Mouse (Mus musculus) kidney, embryonic 15.5 days (tissue): Measurements from ENCODE around the gene Gpr37l1. TPM values are rescaled to one million over a fixed set of nuclear protein-coding genes. Genes with fewer than 3 reads are reported as not detected.
"Not testable (repeated sequence)": the region's sequence is repeated elsewhere in the genome, so short reads cannot be mapped to it uniquely, and the experiment has no call there.

ENCODE experiments used
- ATAC-seq: fragments of 200-750 bp; cut with Nextera tagmentation; replicated peaks from 2 replicates; pipeline ENCODE4 v1.8.0; 2017; ENCODE audit warnings: moderate TSS enrichment; ENCODE audit not compliant: low FRiP score
- H3K27ac ChIP-seq: fragments of 300-500 bp; sonication (generic); 2 replicates; pipeline ENCODE4 v1.5.1; 2015; ENCODE audit warnings: mild to moderate bottlenecking, inconsistent platforms
- H3K27me3 ChIP-seq: fragments of 300-500 bp; sonication (generic); 2 replicates; pipeline ENCODE4 v1.6.1; 2015; ENCODE audit warnings: inconsistent platforms
- H3K36me3 ChIP-seq: fragments of 300-500 bp; sonication (generic); 2 replicates; pipeline ENCODE4 v1.6.1; 2015; ENCODE audit warnings: inconsistent platforms
- H3K4me1 ChIP-seq: fragments of 300-500 bp; sonication (generic); 2 replicates; pipeline ENCODE4 v1.6.1; 2015; ENCODE audit warnings: inconsistent platforms
- H3K4me2 ChIP-seq: fragments of 300-500 bp; sonication (generic); 2 replicates; pipeline ENCODE4 v1.6.1; 2015; ENCODE audit warnings: moderate library complexity, mild to moderate bottlenecking, inconsistent platforms
- H3K4me3 ChIP-seq: fragments of 300-500 bp; sonication (generic); replicated peaks from 2 replicates; pipeline ENCODE4 v1.5.1; 2015; ENCODE audit warnings: mild to moderate bottlenecking, inconsistent platforms
- H3K9ac ChIP-seq: fragments of 300-500 bp; sonication (generic); 2 replicates; pipeline ENCODE4 v1.6.1; 2015; ENCODE audit warnings: mild to moderate bottlenecking, inconsistent platforms
- H3K9me3 ChIP-seq: fragments of 300-500 bp; sonication (generic); replicated peaks from 2 replicates; pipeline ENCODE4 v1.6.1; 2016; ENCODE audit warnings: inconsistent platforms
- WGBS: fragments of 180-500 bp; shearing (Covaris S2); methylation state at CpG from one replicate; pipeline ENCODE4 v1.1.7; 2015; ENCODE audit warnings: mixed read lengths; 5-methylcytosine and 5-hydroxymethylcytosine counted together
- polyA plus RNA-seq: library from polyadenylated mRNA; unstranded; fragments of >200 nt; fragmentation: Nextera tagmentation; extraction: Ambion mirVana; gene quantifications from 2 replicates; pipeline ENCODE4 v1.2.1, GENCODE M21; 2015

Gene Gpr37l1
- polyA plus RNA-seq, 1 experiment from 2014 or later: not detected

- no peaks in the 10 kb centered on the region for H3K9me3 ChIP-seq
- H3K27me3 ChIP-seq: peaks cover 8% of the 10 kb centered on the region; the same call in 1 of the 2 replicates
- no peak overlapping the region for H3K9ac ChIP-seq
- H3K4me1 ChIP-seq: peaks cover 61% of the 10 kb centered on the region
- peak overlapping the region; percentile 29; the same call in 1 of the 2 replicates for H3K27ac ChIP-seq
- no peaks in the 10 kb centered on the region for H3K36me3 ChIP-seq
- no peak overlapping the region for H3K4me2 ChIP-seq
- WGBS: 75% methylated on average over 9 of the region's 9 CpGs
- no peak for ATAC-seq
- no peak overlapping the region for H3K4me3 ChIP-seq
Observed at GRCm38 (mm10) chr1:135129543-135130183, 37.8 kb downstream of the Gpr37l1 start.

- H3K9ac ChIP-seq: no peak overlapping the region; the same call in 1 of the 2 replicates
- H3K9me3 ChIP-seq: no peaks in the 10 kb centered on the region
- 27% methylated on average over 9 of the region's 9 CpGs for WGBS
- peaks cover 8% of the 10 kb centered on the region; the same call in 1 of the 2 replicates for H3K27me3 ChIP-seq
- 0 out of 2 replicates have a peak overlapping the region, but pooled peaks have one; percentile 5 for H3K4me2 ChIP-seq
- no peaks in the 10 kb centered on the region for H3K36me3 ChIP-seq
- peaks cover 61% of the 10 kb centered on the region for H3K4me1 ChIP-seq
- no peak overlapping the region for H3K4me3 ChIP-seq
- ATAC-seq: no peak
- H3K27ac ChIP-seq: peak overlapping the region; percentile 29; the same call in 1 of the 2 replicates
Observed at GRCm38 (mm10) chr1:135128986-135129385, 38.5 kb downstream of the Gpr37l1 start.

GRCm38 (mm10) chr1:135128011-135128441, 39.5 kb downstream of the Gpr37l1 start:
- Histone ChIP-seq H3K9ac (no peak overlapping the region), H3K4me1 (peaks cover 65% of the 10 kb centered on the region), H3K4me2 (peak overlapping the region; percentile 16; the same call in 1 of the 2 replicates), H3K36me3 (no peaks in the 10 kb centered on the region), H3K4me3 (no peak overlapping the region), H3K27ac (0 out of 2 replicates have a peak overlapping the region, but pooled peaks have one; percentile 24), H3K9me3 (no peaks in the 10 kb centered on the region), H3K27me3 (peaks cover 8% of the 10 kb centered on the region; the same call in 1 of the 2 replicates)
- 0 out of 2 replicates have a peak, but pooled peaks have one; percentile 7 for ATAC-seq
- 46% methylated on average over 6 of the region's 6 CpGs for WGBS

GRCm38 (mm10) chr1:135126443-135127027, 40.9 kb downstream of the Gpr37l1 start:
- no peaks in the 10 kb centered on the region for H3K36me3 ChIP-seq
- peaks cover 8% of the 10 kb centered on the region; the same call in 1 of the 2 replicates for H3K27me3 ChIP-seq
- H3K4me1 ChIP-seq: peaks cover 50% of the 10 kb centered on the region
- no peaks in the 10 kb centered on the region for H3K9me3 ChIP-seq
- 20% methylated on average over 4 of the region's 4 CpGs for WGBS
- ATAC-seq: no peak
- no peak overlapping the region for H3K27ac ChIP-seq
- H3K4me2 ChIP-seq: no peak overlapping the region
- no peak overlapping the region for H3K4me3 ChIP-seq
- H3K9ac ChIP-seq: no peak overlapping the region

GRCm38 (mm10) chr1:135125990-135126389, 41.5 kb downstream of the Gpr37l1 start:
- no peaks in the 10 kb centered on the region for H3K9me3 ChIP-seq
- H3K4me2 ChIP-seq: no peak overlapping the region
- 66% methylated on average over 8 of the region's 8 CpGs for WGBS

GRCm38 (mm10) chr1:135124573-135125363, 42.7 kb downstream of the Gpr37l1 start:
- Histone ChIP-seq H3K27me3 (peaks cover 8% of the 10 kb centered on the region; the same call in 1 of the 2 replicates), H3K4me2 (no peak overlapping the region), H3K4me3 (no peak overlapping the region), H3K36me3 (no peaks in the 10 kb centered on the region), H3K4me1 (peaks cover 41% of the 10 kb centered on the region), H3K27ac (no peak overlapping the region), H3K9ac (no peak overlapping the region), H3K9me3 (no peaks in the 10 kb centered on the region)
- no peak for ATAC-seq
- 92% methylated on average over 8 of the region's 8 CpGs for WGBS

More at GRCm38 (mm10) chr1:135125990-135126389, 41.5 kb downstream of the Gpr37l1 start:
- peaks cover 8% of the 10 kb centered on the region; the same call in 1 of the 2 replicates for H3K27me3 ChIP-seq
- ATAC-seq: no peak
- no peak overlapping the region for H3K27ac ChIP-seq
- no peaks in the 10 kb centered on the region for H3K36me3 ChIP-seq
- no peak overlapping the region for H3K9ac ChIP-seq
- no peak overlapping the region for H3K4me3 ChIP-seq
- H3K4me1 ChIP-seq: peaks cover 45% of the 10 kb centered on the region

GRCm38 (mm10) chr1:135112661-135113060, 54.8 kb downstream of the Gpr37l1 start:
- no peak overlapping the region for H3K4me2 ChIP-seq
- no peaks in the 10 kb centered on the region for H3K9me3 ChIP-seq

GRCm38 (mm10) chr1:135111271-135111670, 56.2 kb downstream of the Gpr37l1 start:
- H3K4me1 ChIP-seq, ATAC-seq, H3K27ac ChIP-seq, H3K36me3 ChIP-seq, H3K9ac ChIP-seq, H3K4me3 ChIP-seq, H3K9me3 ChIP-seq, H3K4me2 ChIP-seq: not testable (repeated sequence)
- WGBS: 73% methylated on average over 5 of the region's 5 CpGs
- H3K27me3 ChIP-seq: peaks cover 18% of the 10 kb centered on the region

More at GRCm38 (mm10) chr1:135112661-135113060, 54.8 kb downstream of the Gpr37l1 start:
- Histone ChIP-seq H3K4me3 (no peak overlapping the region), H3K36me3 (no peaks in the 10 kb centered on the region), H3K4me1 (peaks cover 7% of the 10 kb centered on the region), H3K9ac (no peak overlapping the region), H3K27ac (no peak overlapping the region), H3K27me3 (peaks cover 5% of the 10 kb centered on the region; the same call in 1 of the 2 replicates)
- 0 out of 2 replicates have a peak, but pooled peaks have one; percentile 26 for ATAC-seq
- 12% methylated on average over 8 of the region's 8 CpGs for WGBS

Other genes starting within 250 kb of the Gpr37l1 start
- 5.2 and 6.7 TPM in 2 replicates for gene Ppp1r12b, start 211.7 kb downstream of the Gpr37l1 start, polyA plus RNA-seq
- gene Ube2t, start 205.1 kb downstream of the Gpr37l1 start, polyA plus RNA-seq: 44.2 TPM in 2 replicates
- gene Lgr6, start 62.4 kb downstream of the Gpr37l1 start, polyA plus RNA-seq: 0.98 and 1.1 TPM in 2 replicates
- 1.2 TPM in 2 replicates for gene Ptpn7, start 35.0 kb downstream of the Gpr37l1 start, polyA plus RNA-seq
- 45.3 and 52.3 TPM in 2 replicates for gene Arl8a, start 20.9 kb downstream of the Gpr37l1 start, polyA plus RNA-seq
- gene Elf3, start 90.9 kb upstream of the Gpr37l1 start, polyA plus RNA-seq: 25.8 and 30.7 TPM in 2 replicates
- gene Rnpep, start 116.4 kb upstream of the Gpr37l1 start, polyA plus RNA-seq: 88.0 and 93.4 TPM in 2 replicates
- gene Timm17a, start 146.1 kb upstream of the Gpr37l1 start, polyA plus RNA-seq: 210 and 234 TPM in 2 replicates
- gene Lmod1, start 157.1 kb upstream of the Gpr37l1 start, polyA plus RNA-seq: 0.95 and 3.4 TPM in 2 replicates
- gene Shisa4, start 207.6 kb upstream of the Gpr37l1 start, polyA plus RNA-seq: 43.5 and 48.3 TPM in 2 replicates